Mouse (Mus musculus) liver, postnatal 0 days (tissue): Measurements from ENCODE around the gene Akap4.

Source experiments
- CTCF ChIP-seq: sonication (generic); IDR thresholded peaks from 2 replicates; pipeline ENCODE4 v1.5.1; 2016; ENCODE audit warnings: antibody characterized with exemption, low read depth
- EP300 ChIP-seq: IDR thresholded peaks from 2 replicates; pipeline ENCODE4 v1.6.1; 2016; ENCODE audit warnings: antibody characterized with exemption, low read depth, mild to moderate bottlenecking

DNA sequence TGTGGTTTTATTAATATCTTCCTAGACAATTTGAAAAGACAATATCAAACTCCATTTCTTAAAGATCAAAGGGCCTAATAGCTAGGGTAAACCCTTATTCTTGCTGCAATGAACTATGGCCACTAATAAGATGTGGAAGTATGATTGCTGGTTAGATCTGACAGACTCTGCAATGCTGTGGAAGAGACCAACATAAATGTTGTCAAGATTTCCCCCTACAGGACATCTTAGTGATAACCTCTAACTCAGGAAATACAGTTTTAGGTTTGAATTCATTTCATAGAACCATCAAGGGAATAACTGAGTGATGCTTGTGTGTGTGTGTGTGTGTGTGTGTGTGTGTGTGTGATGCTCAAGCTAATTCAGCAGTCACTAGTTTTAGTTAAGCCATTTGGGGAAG is 35.0 kb downstream of the Akap4 start:
- peak; percentile 19; the same call in 1 of the 2 replicates for TF ChIP-seq CTCF
- TF ChIP-seq EP300, result no peak
